Mouse (Mus musculus): ENCODE data around the gene Pmp22.

Pmp22 gene

DNA sequence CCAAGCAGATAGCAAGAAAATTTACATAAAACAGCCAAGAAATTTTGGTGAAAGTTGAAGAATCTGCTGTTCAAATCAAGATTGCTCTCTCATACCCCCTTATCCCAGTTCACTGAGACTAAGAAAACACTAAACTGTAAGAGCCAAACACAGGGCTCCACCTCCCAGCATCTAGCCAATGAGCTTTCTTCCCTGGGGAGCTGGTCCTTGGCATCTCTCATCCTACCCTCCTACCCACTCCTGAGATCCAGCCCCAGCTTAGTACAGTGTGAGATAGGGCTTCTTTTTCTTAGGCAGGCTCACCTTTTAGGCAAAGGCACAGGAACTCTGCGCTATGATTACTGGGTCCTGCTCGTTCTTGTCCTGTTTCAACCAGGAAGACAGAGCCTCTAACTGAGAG is 34.0 kb downstream of the Pmp22 start:
- DNase-seq (ENCODE audit: low spot score): no peak

DNA sequence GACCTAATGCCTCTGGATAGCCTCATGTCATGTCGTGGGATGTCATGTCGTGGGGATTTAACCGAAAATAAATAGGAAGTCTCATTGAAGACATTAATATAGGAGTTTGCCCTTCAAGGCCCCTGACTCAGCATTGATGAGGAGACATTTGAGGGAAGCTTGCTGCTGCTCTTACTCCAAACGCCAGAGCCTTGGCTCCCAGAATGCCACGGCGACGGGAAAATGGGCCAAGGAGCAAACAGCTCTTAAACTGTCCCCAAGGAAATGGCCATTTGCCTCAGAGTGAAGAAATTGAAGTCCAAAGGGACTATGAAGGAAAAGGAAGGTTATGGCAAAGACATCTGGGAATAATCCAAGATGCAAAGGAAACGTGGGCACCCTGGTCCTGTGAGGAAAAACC is 34.8 kb downstream of the Pmp22 start:
- DNase-seq (ENCODE audit: low spot score): no peak

- no peak for DNase-seq (ENCODE audit: low spot score)
Observed at GRCm38 (mm10) chr11:63163986-63164682, 35.4 kb downstream of the Pmp22 start.

DNA sequence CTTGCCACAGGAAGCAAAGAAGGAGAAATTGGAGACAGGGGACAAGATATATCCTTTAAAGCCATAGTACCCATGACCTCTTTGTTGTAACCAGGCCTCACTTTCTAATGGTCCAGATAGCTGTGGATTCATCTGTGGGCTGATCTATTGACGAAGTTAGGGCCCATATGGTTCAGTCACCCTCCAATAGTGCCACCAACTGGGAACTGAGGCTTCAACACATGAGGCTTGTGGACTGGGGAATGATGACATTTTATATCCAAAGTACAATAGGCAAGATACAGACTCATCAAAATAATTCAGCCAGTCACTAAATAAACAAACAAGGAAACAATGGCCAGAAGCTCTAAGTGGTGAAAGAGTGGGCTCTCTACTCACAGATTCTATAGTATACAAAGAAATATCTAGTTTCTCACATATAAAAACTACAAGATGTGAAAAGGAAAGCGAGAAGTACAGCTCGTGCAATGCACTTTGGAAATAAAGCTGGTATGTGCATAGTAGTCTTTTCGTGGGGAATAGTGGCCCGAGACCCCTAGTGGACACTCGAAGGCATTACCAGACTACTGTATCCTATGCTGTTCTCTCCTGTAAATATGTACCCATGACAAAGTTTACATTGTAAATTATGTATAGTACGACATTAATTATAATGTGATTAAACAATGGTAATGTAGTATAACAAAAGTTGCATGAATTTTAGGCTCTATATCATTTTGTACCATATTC is 36.1 kb downstream of the Pmp22 start:
- peak; percentile 29 for DNase-seq (ENCODE audit: low spot score)

DNA sequence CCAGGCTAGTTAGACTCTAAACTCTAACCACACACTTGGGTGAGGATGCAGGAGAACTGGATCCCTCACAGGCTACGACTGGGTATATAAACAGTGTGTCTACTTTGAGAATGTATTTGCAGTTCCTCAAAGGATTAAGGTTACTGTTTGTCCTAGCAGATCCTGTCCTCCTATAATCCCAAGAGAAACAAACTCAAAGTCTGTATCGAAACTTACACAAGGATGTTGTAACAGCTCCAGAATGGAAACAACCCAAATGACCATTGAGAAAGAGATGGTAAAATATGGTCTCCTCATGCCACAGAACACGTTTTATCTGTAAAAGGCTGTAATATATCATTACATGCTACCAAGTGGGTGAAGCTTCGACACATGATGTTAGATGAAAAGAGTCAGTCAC is 39.0 kb downstream of the Pmp22 start:
- no peak for DNase-seq (ENCODE audit: low spot score)

- DNase-seq (ENCODE audit: low spot score): no peak
Observed at GRCm38 (mm10) chr11:63168551-63169258, 39.9 kb downstream of the Pmp22 start.

DNA sequence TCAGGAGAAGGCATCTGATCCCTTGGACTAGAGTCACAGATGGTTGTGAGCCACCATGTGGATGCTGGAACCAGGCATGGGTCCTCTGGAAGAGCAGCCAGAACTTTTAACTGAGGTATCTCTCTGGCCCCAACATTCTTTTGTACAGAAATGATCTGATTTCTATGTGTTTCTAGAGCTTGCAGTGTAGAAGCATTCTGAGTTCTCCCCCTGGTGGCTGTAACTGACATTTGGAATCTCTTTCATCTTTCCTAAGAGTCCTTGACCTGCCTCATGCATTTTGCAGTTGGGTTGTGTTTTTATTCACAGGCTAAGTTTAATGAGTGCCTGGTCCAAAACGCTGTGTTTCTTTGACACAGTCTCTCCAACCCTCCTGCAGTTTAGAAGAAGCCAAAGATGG is 43.2 kb downstream of the Pmp22 start:
- peak; percentile 43 for DNase-seq (ENCODE audit: low spot score)

GRCm38 (mm10) chr11:63173604-63174003 is 44.8 kb downstream of the Pmp22 start:
- DNase-seq (ENCODE audit: low spot score): peak; percentile 35

DNA sequence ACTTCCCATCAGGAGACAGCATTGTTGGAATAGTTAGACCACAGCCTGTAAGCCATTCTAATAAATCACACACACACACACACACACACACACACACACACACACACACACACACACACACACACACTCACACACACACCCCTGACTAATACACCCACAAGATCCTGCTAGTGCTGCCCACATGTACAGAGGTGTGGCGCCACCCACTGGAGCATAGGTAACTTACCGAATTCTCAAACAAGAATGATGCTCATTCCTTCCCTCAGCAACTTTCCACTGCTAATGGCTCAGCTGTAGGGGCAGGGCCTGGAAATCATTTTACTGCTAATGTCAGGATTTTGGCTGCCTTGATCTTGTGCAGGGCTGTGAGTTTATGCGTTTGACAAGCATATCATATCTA is 46.5 kb downstream of the Pmp22 start:
- no peak for DNase-seq (ENCODE audit: low spot score)

DNA sequence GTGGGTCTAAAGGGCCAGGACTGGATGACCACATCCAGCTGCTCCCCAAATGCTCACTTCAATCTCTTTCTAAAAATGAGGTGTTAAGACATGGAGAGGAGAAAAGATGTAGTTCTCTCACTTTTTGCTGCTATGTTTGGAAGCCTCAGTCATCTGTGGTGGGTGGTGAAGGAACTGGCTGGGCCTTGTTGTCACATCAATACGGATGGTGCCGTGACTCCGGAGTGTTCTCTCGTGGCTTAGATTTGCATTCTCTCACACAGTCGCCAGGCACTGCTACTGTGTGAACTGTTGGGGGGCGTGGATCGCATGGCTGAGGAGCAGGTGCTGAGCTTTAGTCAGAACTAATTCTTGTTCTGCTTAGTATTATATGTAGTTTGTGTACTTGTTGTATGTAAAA is 47.6 kb downstream of the Pmp22 start:
- no peak for DNase-seq (ENCODE audit: low spot score)

- no peak for DNase-seq (ENCODE audit: low spot score)
Observed at GRCm38 (mm10) chr11:63180262-63181101, 51.7 kb downstream of the Pmp22 start.

DNA sequence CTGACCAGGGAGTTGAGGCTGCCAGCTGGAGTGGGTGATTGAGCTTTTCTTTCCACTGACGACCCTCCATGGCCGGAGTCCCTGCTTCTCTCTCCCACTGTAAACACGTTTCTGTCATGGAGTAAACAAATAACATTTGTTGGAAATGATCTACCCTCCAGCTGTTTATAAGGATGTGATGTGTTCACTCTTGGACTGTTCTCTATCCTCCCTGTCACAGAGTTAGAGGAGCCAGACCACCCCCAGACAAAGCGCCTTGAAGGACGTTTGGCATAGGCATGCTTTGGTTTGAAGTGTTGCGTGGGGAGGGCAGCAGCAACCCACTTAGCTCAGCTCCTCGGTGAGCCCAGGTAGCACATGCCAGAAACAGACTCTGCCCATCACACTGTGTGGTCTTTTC is 60.0 kb downstream of the Pmp22 start:
- DNase-seq (ENCODE audit: low spot score): no peak

DNA sequence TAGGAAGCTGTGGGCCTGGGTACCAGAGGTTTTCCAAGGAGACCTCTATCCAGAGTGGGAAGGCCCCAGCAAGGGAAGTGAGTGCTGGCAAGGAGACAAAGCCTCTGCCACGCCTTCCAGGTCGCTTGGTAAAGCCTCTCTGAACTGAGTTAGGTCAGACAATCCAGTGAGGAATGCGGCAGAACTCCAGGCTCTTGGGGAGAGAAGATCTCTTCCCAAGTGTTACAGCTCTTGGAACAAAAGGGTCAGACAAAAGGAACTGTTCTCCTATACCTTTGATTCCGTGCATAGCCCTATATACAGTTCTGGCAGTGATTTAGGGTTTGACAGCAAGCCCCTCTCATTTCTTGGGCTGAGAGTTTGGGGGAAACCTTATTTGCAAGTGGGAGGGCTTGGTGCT is 69.3 kb downstream of the Pmp22 start:
- no peak for DNase-seq (ENCODE audit: low spot score)

DNA sequence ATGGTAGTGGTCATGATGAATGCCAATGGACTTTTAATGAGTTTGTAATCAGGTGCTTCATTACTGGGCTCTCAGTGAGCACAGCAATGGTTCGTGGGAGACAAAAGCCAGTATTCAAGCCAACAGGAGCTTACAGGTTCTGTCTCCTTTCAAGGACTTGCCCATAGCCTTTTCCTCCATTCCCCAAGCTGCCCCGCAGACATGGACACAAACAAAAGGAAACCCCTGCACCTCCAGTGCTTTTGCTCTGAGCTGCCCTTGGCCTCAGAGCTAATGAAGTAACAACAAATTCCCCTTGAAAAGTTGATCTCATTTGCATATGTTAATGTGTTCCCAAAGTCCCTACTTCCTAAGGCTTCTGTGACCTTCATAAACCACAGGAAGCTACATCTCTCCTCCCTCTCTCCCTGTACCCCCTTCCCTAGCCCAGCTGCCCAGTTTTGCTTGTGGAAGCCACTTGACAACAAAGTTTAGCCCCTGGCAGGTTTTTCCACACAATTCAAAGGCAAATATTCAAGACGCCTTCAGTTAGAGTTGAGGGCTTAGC is 73.3 kb downstream of the Pmp22 start:
- no peak for DNase-seq (ENCODE audit: low spot score)

Measured in MN1 (cell line).